Comparison of ENCODE assay signal across 8 mouse cellular contexts in genomic region chr10:116580591-116581358, GRCm38 (mm10). TPM values are rescaled to one million over a fixed set of nuclear protein-coding genes. Genes with fewer than 3 reads are reported as not detected.
A peak's percentile ranks its signal among the peaks of the same experiment; 100 is the strongest.
DNase-seq lines count a peak whose midpoint lies in the region; ATAC-seq and TF ChIP-seq lines count a peak whose summit lies in the region.

No protein-coding gene starts in this region.

- peak overlapping the region; percentile 71 for H3K4me2 ChIP-seq in forebrain, postnatal 0 days (ENCODE audit: low read depth)
- H3K4me2 ChIP-seq in hindbrain, embryonic 14.5 days (replicated peaks) = peak overlapping the region; percentile 84

- CTCF ChIA-PET in Patski (lab: Charles Lee) = no interaction called here

- 4% methylated on average over 56 of the region's 71 CpGs for WGBS in forebrain, postnatal 0 days
- WGBS in hindbrain, embryonic 14.5 days = 0% methylated on average over 32 of the region's 71 CpGs

- intact Hi-C loops in left cerebral cortex, postnatal 14 days (cut with DNase I) = loop anchor here (5.0 kb wide), 1 partner anchor 108 kb away; the partner anchor contains the start of gene Kcnmb4

- H3K27ac ChIP-seq in forebrain, postnatal 0 days (ENCODE audit: low read depth, low read length) = peak overlapping the region; percentile 99
- peak overlapping the region; percentile 99 for H3K27ac ChIP-seq in hindbrain, embryonic 14.5 days

- peak; percentile 67 for ATAC-seq in Patski
- peak; percentile 86 for ATAC-seq in forebrain, postnatal 0 days
- ATAC-seq in hindbrain, embryonic 14.5 days (ENCODE audit: low FRiP score) = peak; percentile 85
- ATAC-seq in megakaryocyte progenitor cell, adult 5-6 weeks (replicated peaks; ENCODE audit: poor library complexity) = peak; percentile 32
- no peak for ATAC-seq in monocyte, adult 5-6 weeks (replicated peaks; ENCODE audit: insufficient number of reproducible peaks, low FRiP score, low TSS enrichment, poor library complexity, severe bottlenecking)

- H3K9me3 ChIP-seq in forebrain, postnatal 0 days (ENCODE audit: low read length) = no peaks in the 10 kb centered on the region
- H3K9me3 ChIP-seq in hindbrain, embryonic 14.5 days (ENCODE audit: control insufficient read depth, low read length) = no peaks in the 10 kb centered on the region

- POLR2A ChIA-PET in Patski (lab: Charles Lee) = interaction anchor here (0.6 to 0.7 kb wide), 3 partner anchors 21 to 190 kb away, joined by 3 to 4 read pairs (median 3); no protein-coding TSS in a partner anchor

- DNase-seq in Patski (ENCODE audit: low read depth, low spot score) = no peak
- peak; percentile 48 to 56 for DNase-seq in cerebellum, adult 18-20 months
- DNase-seq in forebrain, postnatal 0 days = no peak
- peak; percentile 50 for DNase-seq in hindbrain, embryonic 14.5 days (ENCODE audit: low spot score)
- peak; percentile 16 to 41 for DNase-seq in left cerebral cortex, postnatal 14 days (ENCODE audit: low spot score in 2 of 2)
- peak; percentile 6 to 20 for DNase-seq in right cerebral cortex, postnatal 36 days (ENCODE audit: low spot score in 2 of 2)

- H3K9ac ChIP-seq in forebrain, postnatal 0 days = peak overlapping the region; percentile 91
- peak overlapping the region; percentile 92 for H3K9ac ChIP-seq in hindbrain, embryonic 14.5 days

- H3K27me3 ChIP-seq in Patski = no peaks in the 10 kb centered on the region
- no peaks in the 10 kb centered on the region for H3K27me3 ChIP-seq in forebrain, postnatal 0 days (ENCODE audit: insufficient read depth, low read length)
- no peaks in the 10 kb centered on the region for H3K27me3 ChIP-seq in hindbrain, embryonic 14.5 days (ENCODE audit: control insufficient read depth, insufficient read depth, low read length)

- peak overlapping the region; percentile 96 for H3K4me3 ChIP-seq in forebrain, postnatal 0 days (ENCODE audit: low read depth, low read length)
- H3K4me3 ChIP-seq in hindbrain, embryonic 14.5 days (replicated peaks; ENCODE audit: low read length) = peak overlapping the region; percentile 96

- H3K36me3 ChIP-seq in forebrain, postnatal 0 days (ENCODE audit: insufficient read depth) = 0 out of 2 replicates have a peak, but pooled peaks cover 7% of the 10 kb centered on the region
- H3K36me3 ChIP-seq in hindbrain, embryonic 14.5 days (replicated peaks; ENCODE audit: control insufficient read depth, insufficient read depth) = peaks cover 8% of the 10 kb centered on the region

- in situ Hi-C loops in Patski (cut with MboI; ENCODE audit: low pct_unique_long_range_greater_than_20kb) = no loop called here

- H3K4me1 ChIP-seq in forebrain, postnatal 0 days (ENCODE audit: insufficient read depth) = 0 out of 2 replicates have a peak, but pooled peaks cover 6% of the 10 kb centered on the region
- H3K4me1 ChIP-seq in hindbrain, embryonic 14.5 days (replicated peaks; ENCODE audit: control insufficient read depth, insufficient read depth, low read length) = peaks cover 25% of the 10 kb centered on the region

- no peak for TF ChIP-seq CTCF in Patski (IDR thresholded peaks at IDR 0.05)
- TF ChIP-seq CTCF in forebrain, postnatal 0 days (IDR thresholded peaks at IDR 0.05; ENCODE audit: low read depth) = no peak

RNA-seq across cellular contexts. Expression of gene Cnot2, which starts 0.5 kb away (rescaled TPM):
- polyA plus RNA-seq in Patski (2021) = 68.5 TPM
- total RNA-seq in forebrain, postnatal 0 days (2014; rRNA removed) = 96.5 and 111 TPM in 2 replicates
- polyA plus RNA-seq in forebrain, postnatal 0 days (2015; fragmentation: Nextera tagmentation; extraction: Ambion mirVana) = 72.5 and 75.8 TPM in 2 replicates
- polyA plus RNA-seq in hindbrain, embryonic 14.5 days (2014; fragmentation: Nextera tagmentation; extraction: Ambion mirVana) = 94.4 and 103 TPM in 2 replicates
- 10 to 100 TPM; 61.5 to 75.1 TPM for total RNA-seq in left cerebral cortex, postnatal 14 days (2021)
- total RNA-seq in megakaryocyte progenitor cell, adult 5-6 weeks (2015) = 76.0 and 100 TPM in 2 replicates
- 101 and 115 TPM in 2 replicates for total RNA-seq in megakaryocyte progenitor cell, adult 5-6 weeks (2017)
- 85.8 to 176 TPM (median 112 TPM) in 3 replicates for total RNA-seq in monocyte, adult 5-6 weeks (2017)

Comparison
In these comparisons a context has a peak if more than half of its experiments do, and no peak if none do; other contexts are left out.
1. DNase-seq: peak in cerebellum, adult 18-20 months (2 of 2), hindbrain, embryonic 14.5 days (single experiment), left cerebral cortex, postnatal 14 days (2 of 2) and right cerebral cortex, postnatal 36 days (2 of 2); none in Patski (single experiment) and forebrain, postnatal 0 days (single experiment).